Comparison of ENCODE assay signal across 8 mouse cellular contexts in the genomic region with DNA sequence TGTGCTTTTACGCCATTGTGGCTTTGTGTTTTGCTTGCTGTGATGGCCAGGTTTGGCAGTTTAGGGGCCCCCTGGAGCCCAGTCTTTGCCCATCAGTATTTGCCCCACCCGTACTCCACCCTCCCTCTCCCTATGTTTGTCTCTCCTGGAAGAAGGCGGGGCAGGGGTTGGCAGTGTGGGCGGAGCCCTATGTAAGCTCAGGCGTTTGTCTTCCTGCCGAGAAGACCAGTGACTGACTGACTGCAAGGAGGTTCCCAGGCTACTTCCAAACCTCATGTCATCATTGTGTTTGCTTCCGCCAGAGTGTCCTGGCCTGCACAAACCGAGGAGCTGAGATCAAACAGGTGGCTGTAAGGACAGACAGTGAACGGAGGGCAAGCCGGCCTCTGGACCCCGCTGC. TPM values are rescaled to one million over a fixed set of nuclear protein-coding genes. Genes with fewer than 3 reads are reported as not detected.
DNase-seq lines count a peak whose midpoint lies in the region; ATAC-seq and TF ChIP-seq lines count a peak whose summit lies in the region.

No protein-coding gene starts in this region.

- H3K9me3 ChIP-seq in forebrain, embryonic 13.5 days (replicated peaks): no peaks in the 10 kb centered on the region
- H3K9me3 ChIP-seq in hindbrain, embryonic 16.5 days (ENCODE audit: control insufficient read depth, low read length): no peaks in the 10 kb centered on the region
- no peaks in the 10 kb centered on the region for H3K9me3 ChIP-seq in liver, embryonic 16.5 days (replicated peaks; ENCODE audit: control insufficient read depth, low read length)

- H3K4me2 ChIP-seq in forebrain, embryonic 13.5 days: peak overlapping the region; percentile 35
- H3K4me2 ChIP-seq in hindbrain, embryonic 16.5 days (ENCODE audit: low read length): peak overlapping the region; percentile 19; the same call in 1 of the 2 replicates
- peak overlapping the region; percentile 73 for H3K4me2 ChIP-seq in liver, embryonic 16.5 days (ENCODE audit: low read depth, low read length)

- peaks cover 49% of the 10 kb centered on the region for H3K36me3 ChIP-seq in forebrain, embryonic 13.5 days (ENCODE audit: poor library complexity, severe bottlenecking)
- peaks cover 32% of the 10 kb centered on the region for H3K36me3 ChIP-seq in hindbrain, embryonic 16.5 days (ENCODE audit: control insufficient read depth, insufficient read depth, low read length)
- peaks cover 30% of the 10 kb centered on the region for H3K36me3 ChIP-seq in liver, embryonic 16.5 days (ENCODE audit: control insufficient read depth, insufficient read depth)

- no peaks in the 10 kb centered on the region for H3K27me3 ChIP-seq in forebrain, embryonic 13.5 days
- H3K27me3 ChIP-seq in hindbrain, embryonic 16.5 days (replicated peaks; ENCODE audit: control insufficient read depth, insufficient read depth, low read length): no peaks in the 10 kb centered on the region
- H3K27me3 ChIP-seq in liver, embryonic 16.5 days (ENCODE audit: control insufficient read depth, insufficient read depth, low read depth, low read length): no peaks in the 10 kb centered on the region

- no peak for TF ChIP-seq CTCF in layer of hippocampus, adult 2 months (conservative IDR thresholded peaks at IDR 0.05)

- H3K4me3 ChIP-seq in layer of hippocampus, adult 2 months: peak overlapping the region; percentile 54
- peak overlapping the region; percentile 3; the same call in 1 of the 2 replicates for H3K4me3 ChIP-seq in forebrain, embryonic 13.5 days
- no peak overlapping the region for H3K4me3 ChIP-seq in hindbrain, embryonic 16.5 days (ENCODE audit: low read length)
- peak overlapping the region; percentile 60 for H3K4me3 ChIP-seq in liver, embryonic 16.5 days (ENCODE audit: low read depth, low read length)

- peak overlapping the region; percentile 91 for H3K27ac ChIP-seq in layer of hippocampus, adult 2 months
- peak overlapping the region; percentile 52 for H3K27ac ChIP-seq in forebrain, embryonic 13.5 days
- peak overlapping the region; percentile 45; the same call in 1 of the 2 replicates for H3K27ac ChIP-seq in hindbrain, embryonic 16.5 days (ENCODE audit: low read depth, low read length)
- H3K27ac ChIP-seq in liver, embryonic 16.5 days (ENCODE audit: low read length): peak overlapping the region; percentile 89

- peak overlapping the region; percentile 9; the same call in 1 of the 2 replicates for H3K9ac ChIP-seq in forebrain, embryonic 13.5 days
- no peak overlapping the region for H3K9ac ChIP-seq in hindbrain, embryonic 16.5 days (ENCODE audit: low read depth, low read length)
- H3K9ac ChIP-seq in liver, embryonic 16.5 days (ENCODE audit: low read depth, low read length): peak overlapping the region; percentile 64

- peaks cover 64% of the 10 kb centered on the region for H3K4me1 ChIP-seq in forebrain, embryonic 13.5 days
- H3K4me1 ChIP-seq in hindbrain, embryonic 16.5 days (ENCODE audit: control insufficient read depth, insufficient read depth, low read depth, low read length): peaks cover 48% of the 10 kb centered on the region
- H3K4me1 ChIP-seq in liver, embryonic 16.5 days (ENCODE audit: control insufficient read depth, low read depth, low read length): peaks cover 59% of the 10 kb centered on the region

- no peak for ATAC-seq in forebrain, embryonic 13.5 days
- 0 out of 2 replicates have a peak, but pooled peaks have one; percentile 15 for ATAC-seq in hindbrain, embryonic 16.5 days
- ATAC-seq in liver, embryonic 16.5 days (ENCODE audit: low read depth): peak; percentile 97

- peak in 1 of 2 experiments; percentile 29 for DNase-seq in layer of hippocampus, adult 2 months (ENCODE audit: low spot score in 2 of 2)
- DNase-seq in layer of hippocampus, postnatal 14 days (ENCODE audit: low spot score in 2 of 2): no peak
- DNase-seq in R1 (ENCODE audit: low read depth, low spot score): peak; percentile 83
- DNase-seq in retina, embryonic 14.5 days (ENCODE audit: low spot score): peak; percentile 27
- no peak for DNase-seq in layer of hippocampus, adult 8-10 months (ENCODE audit: low spot score in 2 of 2)

- 34% methylated on average over 11 of the region's 11 CpGs for WGBS in forebrain, embryonic 13.5 days
- WGBS in hindbrain, embryonic 16.5 days: 27% methylated on average over 11 of the region's 11 CpGs
- WGBS in liver, embryonic 16.5 days (ENCODE audit: insufficient replicate concordance): 30% methylated on average over 11 of the region's 11 CpGs

RNA-seq across cellular contexts. Expression of gene Ip6k2, which starts 12.2 kb away (rescaled TPM):
- 100 to 1,000 TPM; 249 to 251 TPM for total RNA-seq in layer of hippocampus, adult 2 months (2021)
- 100 to 1,000 TPM; 201 to 212 TPM for total RNA-seq in layer of hippocampus, postnatal 14 days (2021)
- polyA plus RNA-seq in forebrain, embryonic 13.5 days (2015; fragmentation: Nextera tagmentation; extraction: Ambion mirVana): 153 and 172 TPM in 2 replicates
- 178 and 185 TPM in 2 replicates for polyA plus RNA-seq in hindbrain, embryonic 16.5 days (2015; fragmentation: Nextera tagmentation; extraction: Ambion mirVana)
- 12.4 and 13.6 TPM in 2 replicates for polyA plus RNA-seq in liver, embryonic 16.5 days (2015; fragmentation: Nextera tagmentation; extraction: Ambion mirVana)
- 100 to 1,000 TPM; 195 to 221 (median 213) TPM for total RNA-seq in layer of hippocampus, adult 8-10 months (2022)

RNA-seq across cellular contexts. Expression of gene Nckipsd, which starts 12.4 kb away (rescaled TPM):
- 10 to 100 TPM; 68.8 to 71.3 TPM for total RNA-seq in layer of hippocampus, adult 2 months (2021)
- 10 to 100 TPM; 47.2 to 52.3 TPM for total RNA-seq in layer of hippocampus, postnatal 14 days (2021)
- 15.2 and 17.6 TPM in 2 replicates for polyA plus RNA-seq in forebrain, embryonic 13.5 days (2015; fragmentation: Nextera tagmentation; extraction: Ambion mirVana)
- 32.2 and 35.1 TPM in 2 replicates for polyA plus RNA-seq in hindbrain, embryonic 16.5 days (2015; fragmentation: Nextera tagmentation; extraction: Ambion mirVana)
- polyA plus RNA-seq in liver, embryonic 16.5 days (2015; fragmentation: Nextera tagmentation; extraction: Ambion mirVana): 3.5 and 3.6 TPM in 2 replicates
- 10 to 100 TPM; 70.0 to 74.4 (median 73.5) TPM for total RNA-seq in layer of hippocampus, adult 8-10 months (2022)

RNA-seq across cellular contexts. Expression of gene Celsr3, which starts 30.4 kb away (rescaled TPM):
- total RNA-seq in layer of hippocampus, adult 2 months (2021): 10 to 100 TPM; 66.4 to 79.6 TPM
- 10 to 100 TPM; 54.2 to 57.1 TPM for total RNA-seq in layer of hippocampus, postnatal 14 days (2021)
- 13.3 and 14.4 TPM in 2 replicates for polyA plus RNA-seq in forebrain, embryonic 13.5 days (2015; fragmentation: Nextera tagmentation; extraction: Ambion mirVana)
- polyA plus RNA-seq in hindbrain, embryonic 16.5 days (2015; fragmentation: Nextera tagmentation; extraction: Ambion mirVana): 11.6 and 12.8 TPM in 2 replicates
- polyA plus RNA-seq in liver, embryonic 16.5 days (2015; fragmentation: Nextera tagmentation; extraction: Ambion mirVana): 0.16 and 0.22 TPM in 2 replicates
- total RNA-seq in layer of hippocampus, adult 8-10 months (2022): 10 to 100 TPM; 52.5 to 77.9 (median 69.6) TPM

RNA-seq across cellular contexts. Expression of gene Slc26a6, which starts 57.3 kb away (rescaled TPM):
- 10 to 100 TPM; 16.6 to 22.3 TPM for total RNA-seq in layer of hippocampus, adult 2 months (2021)
- 10 to 100 TPM; 31.5 to 33.6 TPM for total RNA-seq in layer of hippocampus, postnatal 14 days (2021)
- polyA plus RNA-seq in forebrain, embryonic 13.5 days (2015; fragmentation: Nextera tagmentation; extraction: Ambion mirVana): 8.1 and 8.5 TPM in 2 replicates
- 21.9 and 22.2 TPM in 2 replicates for polyA plus RNA-seq in hindbrain, embryonic 16.5 days (2015; fragmentation: Nextera tagmentation; extraction: Ambion mirVana)
- 4.8 and 4.9 TPM in 2 replicates for polyA plus RNA-seq in liver, embryonic 16.5 days (2015; fragmentation: Nextera tagmentation; extraction: Ambion mirVana)
- total RNA-seq in layer of hippocampus, adult 8-10 months (2022): 10 to 100 TPM; 17.0 to 22.2 (median 20.2) TPM

Comparison
In these comparisons a context has a peak if more than half of its experiments do, and no peak if none do; other contexts are left out.
1. DNase-seq: peak in R1 (single experiment) and retina, embryonic 14.5 days (single experiment); none in layer of hippocampus, postnatal 14 days (0 of 2) and layer of hippocampus, adult 8-10 months (0 of 2).
2. H3K4me2 ChIP-seq: peak in every context shown above with its lines; median percentile 73 in liver, embryonic 16.5 days; 35 in forebrain, embryonic 13.5 days; 19 in hindbrain, embryonic 16.5 days.
3. Peak in every context shown above with its lines, with median percentiles within 50 percentile points of each other: H3K27ac ChIP-seq.